Mouse (Mus musculus): Measurements from ENCODE around the gene Prss56. TPM values are rescaled to one million over a fixed set of nuclear protein-coding genes. Genes with fewer than 3 reads are reported as not detected.

Prss56 gene
- polyA plus RNA-seq, 1 experiment from 2014 or later = 0.09 TPM

DNA sequence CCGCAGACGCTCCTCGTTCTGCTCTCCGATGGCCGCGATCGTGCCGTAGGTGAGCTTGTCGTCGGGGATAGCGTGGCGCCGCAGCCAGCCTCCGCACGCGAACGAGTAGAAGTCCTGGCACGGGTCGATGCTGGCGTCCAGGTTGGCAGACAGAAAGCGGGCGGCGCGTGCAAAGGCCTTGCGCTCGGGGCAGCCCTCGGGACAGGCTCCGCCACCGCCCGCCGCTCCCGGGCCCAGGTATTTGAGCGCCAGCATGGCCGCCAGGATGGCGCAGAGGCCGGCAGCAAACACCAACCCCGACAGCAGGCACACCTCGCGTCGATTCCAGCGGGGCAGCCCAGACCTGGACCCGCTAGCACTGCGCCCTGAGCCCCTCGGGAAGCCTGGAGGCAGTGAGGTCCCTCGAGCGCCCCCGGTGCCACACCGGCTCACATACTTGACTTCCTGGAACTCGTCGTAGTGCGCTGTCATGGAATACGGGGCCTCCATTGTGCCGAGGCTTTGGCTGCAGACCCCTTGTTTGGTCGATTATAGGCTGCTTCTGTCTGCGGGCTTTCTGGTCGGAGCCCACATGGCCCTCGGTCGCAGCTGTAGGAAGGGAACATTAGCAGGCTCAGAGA is 28.5 kb upstream of the Prss56 start:
- Histone ChIP-seq H3K9ac (ENCODE audit: low read length) (no peak overlapping the region), H3K4me1 (ENCODE audit: control insufficient read depth in 2 of 2, insufficient read depth in 2 of 2, low read length in 2 of 2) (0 out of 4 replicates have a peak, but pooled peaks cover 0 to 5% of the 10 kb centered on the region in 2 experiments), H3K9me3 (ENCODE audit: control insufficient read depth, low read length) (no peaks in the 10 kb centered on the region), H3K4me3 (ENCODE audit: control insufficient read depth in 1 of 2, insufficient read depth in 1 of 2, low read depth in 1 of 2, low read length in 2 of 2) (peak overlapping the region; percentile 27 to 32), H3K27ac (replicated peaks in 1 of 2; ENCODE audit: control insufficient read depth in 1 of 2, insufficient read depth in 1 of 2, low read depth in 2 of 2, low read length in 2 of 2) (no peak overlapping the region), H3K27me3 (ENCODE audit: control insufficient read depth, insufficient read depth, low read length) (peaks cover 93% of the 10 kb centered on the region), H3K36me3 (ENCODE audit: control insufficient read depth, insufficient read depth, low read length) (no peaks in the 10 kb centered on the region), H3K4me2 (ENCODE audit: low read length) (peak overlapping the region; percentile 56)
- 2% methylated on average over 58 of the region's 58 CpGs for WGBS
- ATAC-seq (ENCODE audit: insufficient number of reproducible peaks, insufficient read depth, low FRiP score, low read depth) = no peak

DNA sequence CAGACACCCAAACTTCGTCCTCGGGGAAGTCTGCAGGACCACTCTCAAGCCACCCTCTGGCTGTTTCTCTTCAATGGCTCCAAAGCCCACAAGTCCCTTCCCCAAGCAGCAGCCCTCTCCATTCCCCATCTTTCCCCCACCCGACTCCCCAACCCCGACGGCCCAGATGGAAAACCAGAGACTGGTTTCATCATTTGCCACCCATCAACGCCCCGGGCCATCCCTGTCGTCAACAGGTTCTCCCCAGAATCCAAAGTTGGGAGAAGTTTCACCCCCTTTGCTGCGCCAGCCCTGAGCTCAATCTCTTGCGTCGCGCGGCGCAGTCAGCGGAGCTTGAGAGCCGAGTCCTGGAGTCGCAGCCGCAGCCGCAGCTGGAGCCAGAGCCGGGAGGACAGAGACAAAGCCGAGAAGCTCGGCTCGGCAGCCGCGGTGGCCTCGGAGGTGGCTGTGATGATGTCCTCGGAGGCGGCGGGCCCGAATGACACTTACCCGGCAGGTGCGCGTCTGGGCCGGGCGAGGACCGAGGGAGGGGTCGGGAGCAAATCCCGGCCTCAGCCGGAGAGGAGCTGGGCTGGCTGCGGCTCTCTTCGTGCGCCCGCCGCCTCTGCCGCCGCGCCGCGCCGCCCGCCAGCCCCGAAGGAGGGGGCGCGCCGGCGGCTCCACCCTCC is 27.4 kb upstream of the Prss56 start:
- peak overlapping the region; percentile 33 to 41 for H3K4me3 ChIP-seq (ENCODE audit: control insufficient read depth in 1 of 2, insufficient read depth in 1 of 2, low read depth in 1 of 2, low read length in 2 of 2)
- H3K9me3 ChIP-seq (ENCODE audit: control insufficient read depth, low read length) = no peaks in the 10 kb centered on the region
- under 1% methylated on average over 40 of the region's 56 CpGs for WGBS
- H3K4me1 ChIP-seq (ENCODE audit: control insufficient read depth in 2 of 2, insufficient read depth in 2 of 2, low read length in 2 of 2) = 0 out of 4 replicates have a peak, but pooled peaks cover 0 to 5% of the 10 kb centered on the region in 2 experiments
- H3K27me3 ChIP-seq (ENCODE audit: control insufficient read depth, insufficient read depth, low read length) = peaks cover 91% of the 10 kb centered on the region
- peak overlapping the region; percentile 66 for H3K4me2 ChIP-seq (ENCODE audit: low read length)
- no peak for ATAC-seq (ENCODE audit: insufficient number of reproducible peaks, insufficient read depth, low FRiP score, low read depth)
- no peak overlapping the region for H3K27ac ChIP-seq (replicated peaks in 1 of 2; ENCODE audit: control insufficient read depth in 1 of 2, insufficient read depth in 1 of 2, low read depth in 2 of 2, low read length in 2 of 2)
- H3K36me3 ChIP-seq (ENCODE audit: control insufficient read depth, insufficient read depth, low read length) = no peaks in the 10 kb centered on the region
- H3K9ac ChIP-seq (ENCODE audit: low read length) = no peak overlapping the region

DNA sequence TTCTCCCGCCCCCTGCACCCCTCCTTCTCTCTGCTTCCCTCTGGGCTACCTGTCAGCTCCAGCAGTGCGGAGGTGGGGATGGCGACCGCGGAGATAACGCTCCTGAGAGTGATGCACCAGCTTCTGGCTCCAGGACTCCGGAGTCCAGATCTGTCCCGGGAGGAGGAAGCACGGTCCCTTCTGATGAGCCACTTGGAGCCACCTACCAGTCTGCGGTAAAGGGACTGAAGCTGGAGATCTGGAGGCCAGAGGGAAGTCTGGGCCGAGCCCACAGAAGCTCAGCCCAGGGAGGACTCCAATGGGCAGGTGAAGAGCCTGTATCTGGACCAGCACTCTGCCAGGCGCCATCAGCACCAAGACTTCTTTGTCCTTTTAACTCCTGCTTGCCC is 26.9 kb upstream of the Prss56 start, which contains the start of gene Ecel1:
Ecel1 (minus strand) TSS at position 323 of the 389 bp plus-strand sequence.
- 2% methylated on average over 11 of the region's 12 CpGs for WGBS
- Histone ChIP-seq H3K9ac (ENCODE audit: low read length) (no peak within 1 kb of the TSS), H3K27ac (replicated peaks in 1 of 2; ENCODE audit: control insufficient read depth in 1 of 2, insufficient read depth in 1 of 2, low read depth in 2 of 2, low read length in 2 of 2) (no peak within 1 kb of the TSS)

DNA sequence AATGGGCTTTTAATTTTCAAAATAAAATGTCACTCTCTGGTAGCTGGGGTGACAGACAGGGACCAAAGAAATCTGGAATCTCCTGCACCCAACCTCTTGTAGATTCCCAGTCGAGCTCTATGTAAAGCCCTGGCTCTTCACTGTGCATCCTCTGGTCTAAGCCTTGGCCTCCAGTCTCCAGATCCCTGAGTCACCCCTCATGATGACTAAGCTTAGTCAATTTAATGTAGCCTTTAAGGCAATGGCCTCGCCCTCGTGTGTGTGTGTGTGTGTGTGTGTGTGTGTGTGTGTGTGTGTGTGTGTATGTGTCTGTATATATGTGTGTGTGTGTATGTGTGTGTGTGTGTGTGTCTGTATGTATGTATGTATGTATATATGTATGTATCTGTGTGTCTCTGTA is 23.7 kb upstream of the Prss56 start:
- Histone ChIP-seq H3K9me3 (ENCODE audit: control insufficient read depth, low read length) (no peaks in the 10 kb centered on the region), H3K27me3 (ENCODE audit: control insufficient read depth, insufficient read depth, low read length) (peaks cover 80% of the 10 kb centered on the region), H3K4me2 (ENCODE audit: low read length) (no peak overlapping the region), H3K4me1 (ENCODE audit: control insufficient read depth in 2 of 2, insufficient read depth in 2 of 2, low read length in 2 of 2) (0 out of 4 replicates have a peak, but pooled peaks cover 0 to 4% of the 10 kb centered on the region in 2 experiments), H3K36me3 (ENCODE audit: control insufficient read depth, insufficient read depth, low read length) (no peaks in the 10 kb centered on the region), H3K4me3 (ENCODE audit: control insufficient read depth in 1 of 2, insufficient read depth in 1 of 2, low read depth in 1 of 2, low read length in 2 of 2) (no peak overlapping the region), H3K27ac (replicated peaks in 1 of 2; ENCODE audit: control insufficient read depth in 1 of 2, insufficient read depth in 1 of 2, low read depth in 2 of 2, low read length in 2 of 2) (no peak overlapping the region), H3K9ac (ENCODE audit: low read length) (no peak overlapping the region)
- no peak for ATAC-seq (ENCODE audit: insufficient number of reproducible peaks, insufficient read depth, low FRiP score, low read depth)
- 65% methylated on average over 3 of the region's 3 CpGs for WGBS

More for the DNA sequence above, 26.9 kb upstream of the Prss56 start, which contains the start of gene Ecel1:
- Histone ChIP-seq H3K36me3 (ENCODE audit: control insufficient read depth, insufficient read depth, low read length) (no peaks in the 10 kb centered on the region), H3K27me3 (ENCODE audit: control insufficient read depth, insufficient read depth, low read length) (peaks cover 91% of the 10 kb centered on the region), H3K4me2 (ENCODE audit: low read length) (peak within 1 kb of the TSS; percentile 66), H3K4me3 (ENCODE audit: control insufficient read depth in 1 of 2, insufficient read depth in 1 of 2, low read depth in 1 of 2, low read length in 2 of 2) (peak within 1 kb of the TSS; percentile 33 to 41), H3K4me1 (ENCODE audit: control insufficient read depth in 2 of 2, insufficient read depth in 2 of 2, low read length in 2 of 2) (0 out of 4 replicates have a peak, but pooled peaks cover 0 to 5% of the 10 kb centered on the region in 2 experiments), H3K9me3 (ENCODE audit: control insufficient read depth, low read length) (no peaks in the 10 kb centered on the region)
- no peak for ATAC-seq (ENCODE audit: insufficient number of reproducible peaks, insufficient read depth, low FRiP score, low read depth)

DNA sequence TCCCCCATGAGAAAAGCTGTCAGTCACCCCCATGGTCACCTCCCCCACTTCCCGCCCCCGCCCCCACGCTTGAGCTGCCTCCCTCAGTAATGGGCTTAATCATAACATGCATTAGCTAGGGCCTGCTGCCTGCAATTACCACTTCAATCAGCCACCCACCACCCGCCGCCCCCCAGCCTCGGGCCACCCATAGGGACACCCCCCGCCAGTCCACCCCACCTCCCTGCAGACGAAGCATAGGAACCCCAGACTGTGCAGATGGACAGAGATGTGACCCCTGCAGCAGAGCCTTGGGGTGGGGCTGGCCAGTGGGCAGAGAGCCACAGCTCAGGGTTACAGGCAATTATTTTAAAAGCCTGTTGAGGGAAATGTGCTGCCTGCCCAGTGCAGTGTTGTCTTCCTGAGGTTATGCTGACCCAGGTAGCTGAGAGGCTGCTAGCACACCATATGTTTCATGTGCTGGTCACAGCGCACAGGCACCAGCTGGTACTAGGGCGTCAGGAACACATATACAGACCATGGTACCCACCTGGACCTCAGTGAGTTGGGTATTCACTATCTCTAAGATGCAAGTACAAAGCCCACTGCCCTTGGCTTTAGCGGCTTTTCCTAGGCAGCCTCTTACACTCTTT is 18.8 kb upstream of the Prss56 start:
- no peaks in the 10 kb centered on the region for H3K9me3 ChIP-seq (ENCODE audit: control insufficient read depth, low read length)
- WGBS = 25% methylated on average over 11 of the region's 11 CpGs
- no peak for ATAC-seq (ENCODE audit: insufficient number of reproducible peaks, insufficient read depth, low FRiP score, low read depth)
- H3K4me3 ChIP-seq (ENCODE audit: control insufficient read depth in 1 of 2, insufficient read depth in 1 of 2, low read depth in 1 of 2, low read length in 2 of 2) = no peak overlapping the region
- H3K27ac ChIP-seq (replicated peaks in 1 of 2; ENCODE audit: control insufficient read depth in 1 of 2, insufficient read depth in 1 of 2, low read depth in 2 of 2, low read length in 2 of 2) = no peak overlapping the region
- H3K4me1 ChIP-seq (ENCODE audit: control insufficient read depth in 2 of 2, insufficient read depth in 2 of 2, low read length in 2 of 2) = no peaks in the 10 kb centered on the region
- no peaks in the 10 kb centered on the region for H3K36me3 ChIP-seq (ENCODE audit: control insufficient read depth, insufficient read depth, low read length)
- peaks cover 81% of the 10 kb centered on the region for H3K27me3 ChIP-seq (ENCODE audit: control insufficient read depth, insufficient read depth, low read length)
- H3K4me2 ChIP-seq (ENCODE audit: low read length) = no peak overlapping the region
- no peak overlapping the region for H3K9ac ChIP-seq (ENCODE audit: low read length)

DNA sequence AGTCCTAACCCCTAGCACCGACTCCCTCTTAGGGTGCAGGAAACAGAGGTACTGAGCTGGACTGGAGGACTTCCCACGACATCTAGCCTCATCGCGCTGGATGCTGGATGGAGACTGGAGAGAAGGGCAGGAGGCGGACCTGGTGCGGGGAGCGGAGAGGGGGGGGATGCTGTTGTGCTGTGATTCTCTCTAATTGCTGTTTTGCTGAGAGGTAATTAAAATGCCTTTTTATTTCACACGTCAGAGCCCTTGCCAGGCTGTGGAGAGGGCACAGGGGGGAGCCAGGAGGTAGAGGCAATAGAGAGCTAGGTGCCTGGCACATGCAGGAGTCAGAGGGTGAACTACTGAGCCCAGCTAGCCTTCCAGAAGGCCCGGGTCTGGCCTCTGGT is 18.3 kb upstream of the Prss56 start:
- WGBS = 49% methylated on average over 9 of the region's 9 CpGs
- H3K4me2 ChIP-seq (ENCODE audit: low read length) = no peak overlapping the region
- no peaks in the 10 kb centered on the region; a peak in 1 of 4 replicates for H3K4me1 ChIP-seq (ENCODE audit: control insufficient read depth in 2 of 2, insufficient read depth in 2 of 2, low read length in 2 of 2)
- ATAC-seq (ENCODE audit: insufficient number of reproducible peaks, insufficient read depth, low FRiP score, low read depth) = no peak
- H3K27ac ChIP-seq (replicated peaks in 1 of 2; ENCODE audit: control insufficient read depth in 1 of 2, insufficient read depth in 1 of 2, low read depth in 2 of 2, low read length in 2 of 2) = no peak overlapping the region
- peaks cover 86% of the 10 kb centered on the region for H3K27me3 ChIP-seq (ENCODE audit: control insufficient read depth, insufficient read depth, low read length)
- H3K9ac ChIP-seq (ENCODE audit: low read length) = no peak overlapping the region
- no peak overlapping the region for H3K4me3 ChIP-seq (ENCODE audit: control insufficient read depth in 1 of 2, insufficient read depth in 1 of 2, low read depth in 1 of 2, low read length in 2 of 2)
- no peaks in the 10 kb centered on the region for H3K36me3 ChIP-seq (ENCODE audit: control insufficient read depth, insufficient read depth, low read length)
- no peaks in the 10 kb centered on the region for H3K9me3 ChIP-seq (ENCODE audit: control insufficient read depth, low read length)

DNA sequence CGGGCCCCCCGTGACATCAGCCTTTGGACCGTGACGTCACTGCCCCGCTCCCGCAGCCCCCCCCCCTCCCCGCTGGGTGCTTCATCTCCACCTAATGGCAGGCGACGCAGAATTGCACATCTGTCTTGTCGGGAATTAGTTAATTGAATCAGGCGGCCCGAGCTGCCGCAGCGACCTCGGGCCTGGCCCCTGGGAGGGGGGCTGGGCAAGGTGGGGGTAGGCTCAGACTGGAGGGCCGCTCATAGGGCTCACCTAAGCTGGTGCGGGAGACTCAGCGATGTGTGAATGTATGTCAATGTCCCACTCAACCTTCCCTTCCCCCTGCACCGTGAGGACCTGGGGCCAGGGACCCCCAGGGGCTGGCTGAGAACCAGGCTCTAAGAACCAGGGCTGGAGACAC is 12.7 kb upstream of the Prss56 start:
- Histone ChIP-seq H3K27ac (replicated peaks in 1 of 2; ENCODE audit: control insufficient read depth in 1 of 2, insufficient read depth in 1 of 2, low read depth in 2 of 2, low read length in 2 of 2) (no peak overlapping the region), H3K4me1 (ENCODE audit: control insufficient read depth in 2 of 2, insufficient read depth in 2 of 2, low read length in 2 of 2) (peaks cover 4 to 5% of the 10 kb centered on the region in 2 experiments; a peak in 2 of 4 replicates), H3K27me3 (ENCODE audit: control insufficient read depth, insufficient read depth, low read length) (peaks cover 87% of the 10 kb centered on the region), H3K4me3 (ENCODE audit: control insufficient read depth in 1 of 2, insufficient read depth in 1 of 2, low read depth in 1 of 2, low read length in 2 of 2) (no peak overlapping the region), H3K36me3 (ENCODE audit: control insufficient read depth, insufficient read depth, low read length) (no peaks in the 10 kb centered on the region), H3K9me3 (ENCODE audit: control insufficient read depth, low read length) (no peaks in the 10 kb centered on the region), H3K9ac (ENCODE audit: low read length) (no peak overlapping the region), H3K4me2 (ENCODE audit: low read length) (peak overlapping the region; percentile 8; the same call in 1 of the 2 replicates)
- no peak for ATAC-seq (ENCODE audit: insufficient number of reproducible peaks, insufficient read depth, low FRiP score, low read depth)
- WGBS = 10% methylated on average over 19 of the region's 19 CpGs

Data from heart, embryonic 14.5 days (tissue).